Mouse (Mus musculus): ENCODE measurements around the gene Cask.

Cask gene

GRCm38 (mm10) chrX:13720296-13720829 lies 130.8 kb downstream of the Cask start:
- peak; percentile 30 for DNase-seq (ENCODE audit: low read depth)

DNA sequence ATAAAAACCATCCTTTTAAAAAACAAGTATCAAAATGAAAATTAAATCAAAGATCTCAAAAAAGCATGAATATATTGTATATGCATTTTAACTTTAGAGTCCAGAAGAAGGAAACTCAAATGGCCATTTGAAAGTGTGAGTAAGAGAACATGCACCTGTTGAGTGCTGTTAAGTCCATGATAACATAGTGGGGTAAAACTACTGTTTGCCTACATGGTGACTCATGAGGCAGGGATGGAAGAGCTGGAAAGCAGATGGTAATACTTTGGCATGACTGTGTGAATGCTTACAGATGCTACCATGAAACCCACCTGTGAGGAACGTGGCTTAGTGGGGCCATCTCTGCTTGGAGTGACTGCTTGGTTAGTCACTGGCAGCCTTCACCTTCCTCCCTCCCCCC lies 132.9 kb downstream of the Cask start:
- DNase-seq (ENCODE audit: low read depth) = no peak

DNA sequence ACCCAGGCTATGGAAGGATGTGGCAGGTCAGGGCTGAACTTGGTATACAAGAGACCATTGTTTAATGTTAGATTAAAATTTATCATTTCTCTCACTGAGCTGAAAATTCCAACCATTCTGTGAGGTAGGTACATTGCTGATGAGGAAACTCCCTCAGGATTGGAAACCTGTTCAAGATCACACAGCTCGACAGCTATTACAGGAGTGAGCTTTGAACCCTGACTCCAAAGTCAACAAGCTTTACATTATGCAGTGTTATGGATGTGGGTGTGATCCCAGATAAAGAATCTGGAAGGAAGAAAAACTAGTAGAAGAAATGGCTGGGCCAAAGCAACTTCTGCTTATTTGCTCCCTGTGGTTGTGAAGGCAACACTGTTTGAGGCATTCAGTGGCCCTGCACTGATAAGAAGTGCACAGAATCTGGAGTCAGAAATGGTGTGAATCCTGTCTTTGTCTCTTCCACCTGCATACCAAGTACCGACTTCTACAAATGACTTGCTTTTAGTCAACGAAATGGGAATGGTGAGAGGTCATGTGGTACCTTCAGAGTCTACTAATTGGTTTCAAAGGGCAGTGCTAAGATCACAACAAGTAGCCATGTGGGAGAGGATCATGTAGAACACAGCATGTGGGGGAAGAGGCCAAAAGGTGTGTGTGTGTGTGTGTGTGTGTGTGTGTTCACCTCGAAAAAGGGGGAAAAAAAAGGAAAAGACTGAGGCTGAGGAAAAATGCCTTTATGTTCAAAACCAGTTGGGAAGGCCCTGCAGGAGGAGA lies 134.2 kb downstream of the Cask start:
- DNase-seq (ENCODE audit: low read depth) = no peak

DNA sequence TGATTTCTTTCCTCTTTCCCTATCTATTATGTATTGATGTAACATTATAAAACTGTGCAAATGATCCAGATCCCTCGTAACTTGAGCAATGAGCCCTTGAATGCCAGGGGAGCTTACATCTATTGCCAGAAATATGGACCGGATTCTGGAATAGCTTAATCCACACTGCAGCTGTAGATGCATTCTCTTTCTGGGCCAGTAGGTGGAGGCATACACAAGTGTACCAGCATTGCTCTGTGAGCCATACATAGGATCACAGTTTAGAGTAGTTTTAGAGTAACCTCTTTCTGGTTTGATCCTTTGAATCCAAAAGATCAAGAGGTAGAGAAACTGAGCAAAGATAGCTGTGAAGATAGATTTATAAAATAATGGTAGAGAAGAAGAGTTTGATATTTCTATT lies 141.0 kb downstream of the Cask start:
- DNase-seq (ENCODE audit: low read depth) = peak; percentile 35

DNA sequence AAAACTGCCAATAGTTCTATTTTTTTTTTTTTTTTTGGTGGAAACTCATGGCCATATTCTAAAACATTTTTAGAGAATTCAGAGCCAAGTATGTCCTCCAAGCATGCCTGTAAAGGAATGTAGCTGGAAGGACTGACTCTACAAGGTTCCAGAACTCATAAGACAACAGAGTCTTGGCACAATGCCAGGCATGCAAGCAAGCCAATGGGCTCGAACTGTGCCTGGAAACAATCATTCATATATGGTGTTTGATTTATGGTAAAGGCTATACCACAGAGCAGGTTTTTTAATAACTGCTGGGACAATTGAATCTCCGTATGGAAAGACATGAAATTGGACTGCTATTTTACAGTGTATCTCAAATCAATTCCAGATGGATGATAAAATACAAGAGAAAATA lies 146.1 kb downstream of the Cask start:
- no peak for DNase-seq (ENCODE audit: low read depth)

DNA sequence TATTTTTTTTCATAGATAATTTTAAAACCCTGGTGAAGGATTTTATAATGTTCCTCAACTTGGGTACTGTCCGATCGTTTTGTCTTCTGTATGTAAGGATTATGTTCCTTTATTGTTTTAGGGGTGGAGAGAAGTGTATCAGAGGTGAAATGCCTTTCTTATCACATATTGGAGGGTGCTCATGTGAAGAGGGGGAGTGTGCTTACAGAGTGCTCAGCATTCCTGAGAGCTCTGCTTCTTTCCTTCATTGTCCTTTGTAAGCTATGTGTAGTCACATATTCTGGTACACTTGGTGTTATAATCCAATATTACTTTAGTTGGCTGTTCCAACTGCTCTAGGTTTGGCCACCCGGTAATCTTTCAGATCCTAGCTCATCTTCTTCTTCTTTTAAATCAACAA lies 150.5 kb downstream of the Cask start:
- DNase-seq (ENCODE audit: low read depth) = no peak

GRCm38 (mm10) chrX:13691865-13692264 lies 159.3 kb downstream of the Cask start:
- DNase-seq (ENCODE audit: low read depth) = peak; percentile 19

GRCm38 (mm10) chrX:13688356-13688755 lies 162.8 kb downstream of the Cask start:
- no peak for DNase-seq (ENCODE audit: low read depth)

DNA sequence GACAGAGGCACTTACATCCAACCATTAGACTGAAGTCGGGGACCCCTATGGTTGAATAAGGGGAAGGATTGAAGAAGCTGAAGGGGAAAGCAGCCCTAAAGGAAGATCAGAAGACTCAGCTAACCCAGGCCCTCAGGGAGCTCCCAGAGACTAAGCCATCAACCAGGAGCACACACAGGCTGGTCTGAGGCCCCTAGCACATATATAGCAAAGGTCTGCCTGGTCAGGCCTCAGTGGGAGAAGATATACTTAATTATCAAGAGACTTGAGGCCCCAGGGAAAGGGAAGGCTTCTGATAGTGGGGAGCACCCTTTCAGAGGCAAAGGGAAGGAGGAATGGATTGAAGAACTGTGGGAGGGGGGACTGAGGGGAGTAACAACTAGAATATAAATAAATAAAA lies 164.6 kb downstream of the Cask start:
- no peak for DNase-seq (ENCODE audit: low read depth)

GRCm38 (mm10) chrX:13681748-13682147 lies 169.4 kb downstream of the Cask start:
- no peak for DNase-seq (ENCODE audit: low read depth)

DNA sequence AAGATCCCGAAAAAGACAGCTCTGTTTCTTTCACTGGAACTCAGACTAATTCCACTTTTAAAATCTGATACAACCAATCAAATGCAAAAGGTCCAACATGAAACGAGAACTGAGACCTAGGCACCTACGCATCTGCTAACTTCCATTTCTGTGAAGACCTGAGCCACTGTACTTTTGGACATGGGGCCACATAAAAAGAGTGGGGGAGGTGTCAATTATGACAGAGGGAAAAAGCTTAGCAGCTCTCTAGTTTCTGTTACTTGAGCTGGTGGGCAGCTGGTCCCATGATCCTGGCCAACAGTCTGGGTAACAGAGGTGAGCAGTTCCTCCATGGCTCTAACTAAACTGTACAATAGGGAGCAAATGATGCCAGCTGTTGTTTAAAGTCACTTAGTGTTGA lies 178.2 kb downstream of the Cask start:
- DNase-seq (ENCODE audit: low read depth) = no peak

DNA sequence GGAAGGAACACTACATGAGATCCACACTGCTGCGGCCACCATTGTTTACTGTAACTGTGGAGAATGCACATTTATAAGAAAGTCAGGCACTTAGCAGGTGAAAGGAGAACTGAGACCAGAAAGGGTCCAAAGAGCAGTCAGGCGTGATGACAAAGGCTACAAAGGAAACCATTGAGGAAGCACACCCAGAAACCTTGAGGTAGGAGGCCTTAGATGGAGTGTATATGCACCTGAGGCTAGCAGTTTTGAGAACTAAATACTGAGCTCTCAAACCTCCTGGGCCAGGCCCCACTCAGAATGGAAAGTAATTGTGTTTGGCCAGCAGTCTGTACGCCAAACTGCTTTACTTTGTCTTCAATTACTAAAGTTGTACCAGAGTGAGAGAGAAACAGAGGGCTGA lies 180.8 kb downstream of the Cask start:
- DNase-seq (ENCODE audit: low read depth) = no peak

DNA sequence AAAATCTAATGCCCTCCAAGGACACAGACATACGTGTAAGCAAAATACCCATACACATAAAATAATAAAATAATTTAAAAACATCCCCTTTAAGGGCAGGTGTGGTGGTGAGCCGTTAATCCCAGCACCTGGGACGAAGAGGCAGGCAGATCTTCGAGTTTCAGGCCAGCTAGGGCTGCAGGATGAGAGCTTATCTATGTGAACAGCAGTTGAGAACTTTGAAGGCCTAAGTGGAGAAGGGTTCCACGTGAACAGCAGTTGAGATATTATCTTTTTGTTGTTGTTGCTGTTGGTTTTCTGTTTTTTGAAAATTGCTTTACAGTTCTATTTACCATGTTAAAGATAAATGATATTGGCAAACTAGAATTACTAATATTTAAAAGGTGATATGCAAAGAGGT lies 182.3 kb downstream of the Cask start:
- no peak for DNase-seq (ENCODE audit: low read depth)

GRCm38 (mm10) chrX:13661063-13661462 lies 190.1 kb downstream of the Cask start, which contains the start of gene Gpr82:
Gene Gpr82 (plus strand): TSS chrX:13661363.
- no peak for DNase-seq (ENCODE audit: low read depth)

- peak; percentile 13 for DNase-seq (ENCODE audit: low read depth)
These were observed 191.8 kb downstream of the Cask start for GRCm38 (mm10) chrX:13659201-13659890.

- no peak for DNase-seq (ENCODE audit: low read depth)
These were observed 192.5 kb downstream of the Cask start for GRCm38 (mm10) chrX:13658616-13659140.

GRCm38 (mm10) chrX:13656721-13657120 lies 194.4 kb downstream of the Cask start:
- peak; percentile 75 for DNase-seq (ENCODE audit: low read depth)

GRCm38 (mm10) chrX:13655906-13656305 lies 195.3 kb downstream of the Cask start:
- peak; percentile 17 for DNase-seq (ENCODE audit: low read depth)

GRCm38 (mm10) chrX:13655005-13655421 lies 196.2 kb downstream of the Cask start:
- peak; percentile 80 for DNase-seq (ENCODE audit: low read depth)

DNA sequence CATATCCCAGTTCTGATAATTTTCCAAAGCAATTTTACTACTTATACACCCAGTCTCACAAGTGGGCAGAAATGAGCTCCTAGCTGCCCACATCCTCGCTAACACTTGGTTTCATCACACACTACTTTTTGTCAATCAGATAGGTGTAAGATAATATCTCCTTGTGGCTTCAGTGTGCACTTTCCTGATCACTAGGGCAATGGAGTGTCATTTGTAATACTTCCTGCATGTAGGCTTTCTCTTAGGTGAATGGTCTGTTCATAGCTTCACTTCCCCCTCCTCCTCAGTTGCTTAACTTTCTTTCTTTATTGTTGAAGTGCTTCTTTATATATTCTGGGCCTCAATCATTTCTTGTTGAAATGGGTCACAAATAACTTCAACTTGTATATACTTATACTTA lies 198.9 kb downstream of the Cask start:
- DNase-seq (ENCODE audit: low read depth) = peak; percentile 73

DNA sequence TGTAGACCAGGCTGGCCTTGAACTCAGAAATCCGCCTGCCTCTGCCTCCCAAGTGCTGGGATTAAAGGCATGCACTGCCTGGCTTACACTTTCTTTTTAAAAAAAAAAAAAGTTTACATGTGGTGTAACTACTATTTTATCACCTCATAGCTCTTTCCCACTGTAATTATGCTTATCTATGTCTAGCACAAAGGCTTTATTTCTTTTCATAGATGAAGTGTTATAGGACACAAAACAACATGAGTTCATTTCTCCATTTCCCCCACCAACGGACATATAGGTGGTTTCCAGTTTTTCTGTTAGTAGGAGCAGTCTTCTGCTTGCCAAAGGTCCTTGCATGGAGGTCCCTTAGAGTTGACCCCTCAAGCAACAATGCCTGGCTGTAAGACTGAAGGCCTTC lies 199.3 kb downstream of the Cask start:
- DNase-seq (ENCODE audit: low read depth) = no peak

GRCm38 (mm10) chrX:13638894-13639293 lies 212.3 kb downstream of the Cask start:
- DNase-seq (ENCODE audit: low read depth) = no peak

GRCm38 (mm10) chrX:13636398-13636797 lies 214.8 kb downstream of the Cask start:
- DNase-seq (ENCODE audit: low read depth) = peak; percentile 22
